Mouse (Mus musculus) thymus, adult 2 months (tissue): Measurements from ENCODE around the gene Bach1. TPM values are rescaled to one million over a fixed set of nuclear protein-coding genes. Genes with fewer than 3 reads are reported as not detected.

ENCODE experiments used
- DNase-seq: peaks from one replicate; pipeline ENCODE4 v3.0.0; 2021
- H3K27ac ChIP-seq: fragments of 200-500 bp; 2 replicates; pipeline ENCODE4 v1.5.1; 2012; ENCODE audit warnings: low read length, control low read depth; ENCODE audit not compliant: control insufficient read depth, insufficient read depth
- H3K27me3 ChIP-seq: fragments of 200-500 bp; 2 replicates; pipeline ENCODE4 v1.6.1; 2012; ENCODE audit warnings: mild to moderate bottlenecking, low read length, moderate library complexity, mixed read lengths; ENCODE audit not compliant: control insufficient read depth, insufficient read depth
- H3K36me3 ChIP-seq: fragments of 200-500 bp; 2 replicates; pipeline ENCODE4 v1.6.1; 2012; ENCODE audit warnings: mild to moderate bottlenecking, low read length, moderate library complexity; ENCODE audit not compliant: control insufficient read depth, insufficient read depth
- H3K4me1 ChIP-seq: fragments of 200-500 bp; replicated peaks from 2 replicates; pipeline ENCODE4 v1.6.1; 2012; ENCODE audit warnings: low read length; ENCODE audit not compliant: control insufficient read depth, insufficient read depth
- H3K4me3 ChIP-seq: fragments of 200-500 bp; 2 replicates; pipeline ENCODE4 v1.5.1; 2012; ENCODE audit warnings: mild to moderate bottlenecking, low read length, control low read depth, moderate library complexity; ENCODE audit not compliant: control insufficient read depth, insufficient read depth
- CTCF ChIP-seq: fragments of 200-500 bp; IDR thresholded peaks from 2 replicates; pipeline ENCODE4 v1.5.1; 2012; ENCODE audit warnings: mild to moderate bottlenecking, control low read depth, low read length, moderate library complexity, borderline replicate concordance; ENCODE audit not compliant: control insufficient read depth, poor library complexity, insufficient read depth; ENCODE audit errors: extremely low read depth
- POLR2A ChIP-seq: fragments of 200-500 bp; IDR thresholded peaks from 2 replicates; pipeline ENCODE4 v1.6.1; 2012; ENCODE audit warnings: mild to moderate bottlenecking, low read length, control low read depth, moderate library complexity; ENCODE audit not compliant: control insufficient read depth, poor library complexity, insufficient read depth; ENCODE audit errors: extremely low read depth
- WGBS: fragments of 180-500 bp; shearing (Covaris S2); methylation state at CpG from one replicate; pipeline ENCODE4 v1.1.7; 2018; 5-methylcytosine and 5-hydroxymethylcytosine counted together
- polyA plus RNA-seq: library from polyadenylated mRNA; depleted of rRNA; stranded (reverse); fragments of >200 nt; gene quantifications from 2 replicates; pipeline ENCODE4 v1.2.3, GENCODE M21; 2012

The Bach1 gene
- polyA plus RNA-seq, 1 experiment: 40.2 TPM

DNA sequence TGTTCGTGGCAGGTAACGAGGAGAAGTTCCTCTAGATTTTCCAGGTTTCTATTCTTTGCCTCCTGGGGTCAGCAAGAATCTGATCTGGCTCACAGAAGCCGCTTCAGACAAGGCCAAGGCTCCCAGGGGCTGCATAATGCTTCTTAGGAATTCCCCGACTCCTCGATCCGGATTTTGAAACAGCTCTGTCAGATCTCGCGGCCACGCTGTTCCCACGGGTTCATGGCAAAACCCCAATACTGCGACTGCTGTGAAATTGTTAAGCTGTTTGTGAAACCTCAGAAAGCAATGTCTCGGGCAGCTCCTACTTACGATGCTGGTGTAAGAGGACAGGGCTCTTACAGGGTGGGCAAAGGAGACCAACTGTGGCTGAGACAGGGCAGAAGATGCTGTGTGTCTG is 53.7 kb downstream of the Bach1 start:
- H3K4me1 ChIP-seq: peaks cover 15% of the 10 kb centered on the region
- no peak overlapping the region for H3K27ac ChIP-seq
- no peaks in the 10 kb centered on the region for H3K36me3 ChIP-seq
- no peak for DNase-seq
- H3K4me3 ChIP-seq: no peak overlapping the region
- H3K27me3 ChIP-seq: no peaks in the 10 kb centered on the region
- TF ChIP-seq POLR2A (no peak), CTCF (no peak)
- 92% methylated on average over 13 of the region's 13 CpGs for WGBS

- H3K4me1 ChIP-seq: peaks cover 15% of the 10 kb centered on the region
- no peaks in the 10 kb centered on the region for H3K36me3 ChIP-seq
- TF ChIP-seq POLR2A: no peak
- no peak for TF ChIP-seq CTCF
- peak; percentile 79 for DNase-seq
- WGBS: 34% methylated on average over 9 of the region's 9 CpGs
- no peak overlapping the region for H3K4me3 ChIP-seq
- no peak overlapping the region for H3K27ac ChIP-seq
- no peaks in the 10 kb centered on the region for H3K27me3 ChIP-seq
These were observed 56.1 kb downstream of the Bach1 start for GRCm38 (mm10) chr16:87754858-87755257.

- no peaks in the 10 kb centered on the region for H3K27me3 ChIP-seq
- peaks cover 14% of the 10 kb centered on the region for H3K4me1 ChIP-seq
- no peaks in the 10 kb centered on the region for H3K36me3 ChIP-seq
- WGBS: 88% methylated on average over 3 of the region's 3 CpGs
- TF ChIP-seq POLR2A (no peak), CTCF (no peak)
- no peak for DNase-seq
- H3K4me3 ChIP-seq: no peak overlapping the region
- no peak overlapping the region for H3K27ac ChIP-seq
These were observed 57.2 kb downstream of the Bach1 start for GRCm38 (mm10) chr16:87755915-87756314.

- Histone ChIP-seq H3K4me3 (no peak overlapping the region), H3K27ac (no peak overlapping the region), H3K27me3 (no peaks in the 10 kb centered on the region), H3K4me1 (peaks cover 7% of the 10 kb centered on the region; the same call in 1 of the 2 replicates), H3K36me3 (no peaks in the 10 kb centered on the region)
- no peak for DNase-seq
- 97% methylated on average over 11 of the region's 11 CpGs for WGBS
- TF ChIP-seq CTCF (no peak), POLR2A (no peak)
These were observed 59.3 kb downstream of the Bach1 start for GRCm38 (mm10) chr16:87758016-87758415.

DNA sequence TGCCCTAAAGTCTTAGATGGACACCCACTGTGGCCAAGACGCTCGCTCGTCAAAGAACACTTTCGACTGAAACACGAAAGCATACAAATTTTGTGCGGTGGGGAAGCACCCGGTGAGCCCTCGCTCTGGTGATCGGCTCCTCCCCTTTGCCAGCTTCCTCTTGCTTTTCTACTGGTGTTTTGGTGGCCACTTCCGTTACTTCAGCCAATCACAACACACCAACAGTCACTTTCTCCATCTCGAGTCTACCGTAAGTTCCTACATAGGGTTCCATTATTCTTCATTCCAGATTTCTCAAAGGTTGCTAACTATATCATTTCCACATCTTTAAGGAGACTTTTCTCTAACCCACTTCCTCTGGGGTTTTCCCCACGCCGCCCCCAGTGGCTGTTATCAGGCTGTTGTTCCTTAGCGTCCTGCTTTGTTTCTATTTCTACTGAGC is 65.9 kb downstream of the Bach1 start:
- WGBS: 66% methylated on average over 15 of the region's 15 CpGs
- no peak for TF ChIP-seq POLR2A
- no peak for TF ChIP-seq CTCF
- no peak for DNase-seq

GRCm38 (mm10) chr16:87765984-87766383 is 67.2 kb downstream of the Bach1 start:
- H3K4me1 ChIP-seq: 0 out of 2 replicates have a peak, but pooled peaks cover 2% of the 10 kb centered on the region
- DNase-seq: no peak
- no peak overlapping the region for H3K27ac ChIP-seq
- no peaks in the 10 kb centered on the region for H3K36me3 ChIP-seq
- no peak overlapping the region for H3K4me3 ChIP-seq
- WGBS: 51% methylated on average over 8 of the region's 8 CpGs
- TF ChIP-seq POLR2A (no peak), CTCF (no peak)
- H3K27me3 ChIP-seq: no peaks in the 10 kb centered on the region

More for the DNA sequence above, 65.9 kb downstream of the Bach1 start:
- no peaks in the 10 kb centered on the region for H3K27me3 ChIP-seq
- H3K36me3 ChIP-seq: no peaks in the 10 kb centered on the region
- H3K27ac ChIP-seq: no peak overlapping the region
- 0 out of 2 replicates have a peak, but pooled peaks cover 2% of the 10 kb centered on the region for H3K4me1 ChIP-seq
- H3K4me3 ChIP-seq: no peak overlapping the region

DNA sequence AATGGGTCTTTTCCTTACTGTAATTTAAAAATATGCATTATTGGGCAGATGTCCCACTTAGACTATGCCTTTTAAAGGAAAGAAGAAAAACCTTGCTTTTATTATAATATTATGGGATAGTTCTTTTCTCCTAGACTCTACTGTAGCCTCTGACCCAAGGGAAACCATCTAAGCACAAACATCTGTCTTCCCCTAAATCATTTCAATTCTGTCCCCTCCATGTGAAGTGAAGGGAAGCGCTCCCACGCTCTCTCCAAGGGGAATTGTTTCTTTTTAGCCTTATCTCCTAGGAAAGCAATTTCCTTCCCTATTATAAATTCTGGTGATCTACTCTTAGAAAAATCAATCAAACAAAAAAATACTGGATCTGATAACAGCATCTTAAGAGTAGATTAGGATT is 71.8 kb downstream of the Bach1 start:
- WGBS: 92% methylated on average over 2 of the region's 2 CpGs
- DNase-seq: no peak
- no peak overlapping the region for H3K4me3 ChIP-seq
- H3K27ac ChIP-seq: no peak overlapping the region
- no peaks in the 10 kb centered on the region for H3K4me1 ChIP-seq
- no peaks in the 10 kb centered on the region for H3K36me3 ChIP-seq
- no peak for TF ChIP-seq CTCF
- no peak for TF ChIP-seq POLR2A
- no peaks in the 10 kb centered on the region for H3K27me3 ChIP-seq
